Mouse (Mus musculus) liver, adult (tissue): ENCODE results near the gene Vtn.

ENCODE experiments used
- GATA4 ChIP-seq: IDR thresholded peaks from 2 replicates; pipeline ENCODE4 v1.6.1; 2014; ENCODE audit warnings: mild to moderate bottlenecking, low read length; ENCODE audit not compliant: insufficient replicate concordance

Vtn gene

DNA sequence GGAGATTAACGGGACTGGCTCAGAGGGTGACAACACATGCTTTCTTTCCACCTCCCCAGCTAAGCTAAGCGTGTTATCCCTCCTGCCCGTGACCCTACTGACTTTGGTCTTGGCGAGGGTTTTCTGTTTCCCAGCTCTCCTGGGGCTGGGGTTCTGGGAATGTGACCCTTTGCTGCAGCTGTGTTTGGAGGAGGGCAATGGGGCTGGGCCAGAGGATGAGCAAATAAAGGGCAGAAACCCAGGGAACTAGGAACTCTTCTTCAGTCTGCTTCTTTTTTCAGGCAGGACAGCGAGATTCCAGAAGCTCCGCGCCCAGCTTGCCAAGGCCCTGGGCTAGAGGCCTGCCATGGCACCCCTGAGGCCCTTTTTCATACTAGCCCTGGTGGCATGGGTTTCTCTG, at the start of gene Vtn:
Gene Vtn (plus strand): TSS at position 88 of the 400 bp plus-strand sequence.
- no peak for TF ChIP-seq GATA4

DNA sequence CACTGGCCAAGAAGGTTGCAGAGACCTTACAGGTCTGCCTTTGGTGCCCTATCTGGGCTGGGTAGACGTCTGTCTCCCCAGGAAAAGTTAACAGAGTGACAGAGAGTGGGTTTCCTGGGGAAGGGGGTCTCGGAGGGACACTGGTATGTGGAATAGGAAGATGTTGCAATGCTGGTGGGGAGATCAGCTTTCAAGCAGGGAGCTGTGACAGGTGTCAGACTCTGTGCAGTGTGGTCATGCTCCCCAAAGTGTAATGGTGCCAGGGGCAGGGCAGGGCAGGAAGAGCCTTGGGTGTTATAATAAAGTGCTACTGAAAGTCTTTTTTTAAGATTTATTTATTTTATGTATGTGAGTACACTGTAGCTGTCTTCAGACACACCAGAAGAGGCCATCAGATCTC, 48.6 kb upstream of the Vtn start:
- no peak for TF ChIP-seq GATA4

DNA sequence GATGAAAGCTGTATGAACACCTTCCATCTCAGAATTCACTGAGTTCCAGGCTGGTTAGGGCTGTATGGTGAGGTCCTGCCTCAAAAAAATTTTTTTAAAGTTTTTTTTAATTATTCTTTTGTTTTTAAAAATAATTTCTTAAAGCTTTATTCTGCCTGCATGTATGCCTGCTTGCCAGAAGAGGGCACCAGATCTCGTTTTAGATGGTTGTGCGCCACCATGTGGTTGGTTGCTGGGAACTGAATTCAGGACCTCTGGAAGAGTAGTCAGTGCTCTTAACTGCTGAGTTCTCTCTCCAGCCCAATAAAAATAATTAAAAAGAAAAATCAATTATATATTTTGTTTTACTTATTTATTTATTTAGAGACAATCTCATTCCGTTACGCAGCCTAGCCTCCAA, 45.2 kb upstream of the Vtn start:
- TF ChIP-seq GATA4 = no peak

DNA sequence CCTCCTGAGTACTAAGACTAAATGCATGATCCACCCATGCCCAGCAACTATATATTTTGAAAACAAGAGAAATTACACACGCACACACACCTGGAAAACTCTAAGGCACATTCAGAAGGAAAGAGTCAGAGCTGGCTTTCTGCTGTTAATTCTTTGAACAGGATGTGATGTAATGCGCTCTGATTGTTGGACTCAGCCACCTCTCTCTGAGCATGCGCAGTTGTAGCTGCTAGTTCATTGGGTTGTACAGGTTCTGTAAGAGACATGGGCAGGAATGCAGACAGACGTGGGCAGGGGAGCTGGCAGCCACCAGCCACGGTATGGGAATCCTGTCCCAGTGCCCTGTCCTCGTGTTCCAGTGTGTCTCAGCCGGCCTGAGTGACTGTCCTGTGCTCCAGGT, 44.6 kb upstream of the Vtn start:
- no peak for TF ChIP-seq GATA4

DNA sequence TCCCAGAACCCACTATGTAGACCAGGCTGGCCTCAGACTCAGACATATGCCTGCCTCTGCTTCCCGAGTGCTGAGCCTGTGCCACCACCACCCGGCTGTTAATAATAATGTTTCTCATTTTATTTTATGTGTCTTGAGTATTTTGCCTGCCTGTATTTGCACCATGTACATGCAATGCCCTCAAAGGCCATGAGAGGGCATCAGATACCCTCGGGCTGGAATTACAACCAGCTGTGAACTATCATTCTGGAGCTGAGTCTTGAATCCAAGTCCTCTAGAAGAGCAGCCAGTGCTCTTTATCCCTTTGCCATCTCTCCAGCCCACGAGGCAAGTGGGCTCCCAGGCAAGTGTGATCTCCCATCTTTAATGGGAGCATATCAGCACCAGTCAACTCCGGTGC, 43.6 kb upstream of the Vtn start:
- TF ChIP-seq GATA4 = no peak

DNA sequence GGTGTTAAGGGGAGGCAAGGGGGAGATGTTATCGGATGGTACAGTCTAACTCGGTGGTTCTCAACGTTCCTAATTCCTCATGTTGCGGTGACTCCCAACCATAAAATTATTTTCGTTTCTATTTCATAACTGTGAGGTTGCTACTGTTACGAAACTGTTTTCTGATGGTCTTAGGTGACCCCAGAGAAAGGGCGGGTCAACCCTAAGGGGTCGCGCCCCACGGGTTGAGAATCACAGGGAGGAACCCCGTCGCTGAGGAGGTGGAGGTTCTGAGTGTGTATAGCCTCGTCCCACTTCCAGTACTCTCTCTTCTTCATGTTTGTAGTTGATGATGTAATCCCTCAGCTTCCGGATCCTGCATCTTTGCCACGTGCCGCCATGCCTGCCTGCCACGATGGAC, 40.2 kb upstream of the Vtn start:
- no peak for TF ChIP-seq GATA4

DNA sequence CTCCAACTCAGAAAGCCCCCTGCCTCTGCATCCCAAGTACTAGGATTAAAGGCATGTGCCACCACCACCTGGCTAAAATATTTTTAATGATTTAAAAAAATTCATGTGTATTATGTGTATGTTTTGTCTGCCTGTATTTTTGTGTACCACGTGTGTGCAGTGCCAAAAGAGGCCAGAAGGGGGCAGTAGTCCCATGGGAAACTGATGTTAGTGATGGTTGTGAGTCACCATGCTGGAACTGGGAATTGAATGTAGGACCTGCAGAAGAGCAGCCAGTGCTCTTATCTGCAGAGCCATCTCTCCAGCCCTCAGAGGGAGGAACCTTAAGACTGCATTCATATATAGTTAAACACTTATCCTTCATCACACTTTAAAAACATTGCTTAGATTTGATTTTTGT, 37.0 kb upstream of the Vtn start:
- no peak for TF ChIP-seq GATA4

DNA sequence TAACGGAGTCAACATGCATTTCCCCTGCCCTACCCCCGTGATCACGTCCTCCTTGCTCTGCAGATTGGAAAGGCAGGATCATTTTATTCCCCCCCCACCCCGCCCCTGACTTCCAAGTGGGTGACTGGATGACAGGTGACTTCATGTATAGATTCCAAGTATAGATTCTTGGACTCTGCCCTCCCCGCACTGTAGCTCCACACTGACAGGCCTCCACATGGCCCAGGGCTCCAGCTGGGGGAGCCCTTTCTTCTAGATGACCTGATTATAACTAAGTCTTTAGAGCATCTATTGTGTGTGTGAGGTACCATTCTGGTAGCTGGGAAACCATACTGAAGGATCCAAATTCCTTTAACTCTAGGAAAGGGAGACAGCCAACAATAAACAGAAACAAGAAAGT, 36.2 kb upstream of the Vtn start:
- TF ChIP-seq GATA4 = no peak

DNA sequence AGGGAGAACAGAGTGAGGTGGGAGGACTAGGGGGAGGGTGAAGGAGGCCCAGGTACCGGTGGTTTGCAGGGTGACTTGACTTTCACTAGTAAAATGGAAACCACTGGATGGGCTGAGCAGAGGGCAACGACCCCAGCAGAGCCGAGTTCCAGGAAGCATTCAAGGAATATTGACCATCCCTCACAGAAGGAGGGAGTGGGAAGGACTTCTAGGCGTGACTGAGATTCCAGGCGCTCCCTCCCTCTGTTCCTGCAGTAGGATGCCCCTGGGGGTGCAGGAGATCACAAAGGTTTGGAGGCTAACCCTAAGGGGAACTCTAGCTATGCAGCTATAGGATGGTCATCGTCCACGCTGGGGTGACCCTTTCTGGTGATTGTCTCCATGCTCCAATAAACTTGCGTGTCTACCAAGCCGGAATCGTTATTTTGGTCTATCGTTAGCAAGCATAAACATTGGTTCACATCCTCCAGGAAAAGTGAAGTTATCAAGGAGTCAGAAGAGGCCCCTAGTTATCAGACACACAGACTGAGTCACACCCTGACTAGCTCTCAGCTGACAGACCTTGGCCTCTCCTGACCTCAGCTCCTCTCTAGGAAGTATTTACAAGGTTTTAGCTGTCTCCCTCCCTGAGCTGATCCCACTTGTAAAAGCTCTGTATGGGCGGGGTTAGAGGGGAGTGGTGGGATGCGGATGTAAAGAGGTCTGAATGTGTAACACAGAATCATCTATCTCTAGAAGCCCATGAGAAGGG, 35.4 kb upstream of the Vtn start:
- TF ChIP-seq GATA4 = no peak

DNA sequence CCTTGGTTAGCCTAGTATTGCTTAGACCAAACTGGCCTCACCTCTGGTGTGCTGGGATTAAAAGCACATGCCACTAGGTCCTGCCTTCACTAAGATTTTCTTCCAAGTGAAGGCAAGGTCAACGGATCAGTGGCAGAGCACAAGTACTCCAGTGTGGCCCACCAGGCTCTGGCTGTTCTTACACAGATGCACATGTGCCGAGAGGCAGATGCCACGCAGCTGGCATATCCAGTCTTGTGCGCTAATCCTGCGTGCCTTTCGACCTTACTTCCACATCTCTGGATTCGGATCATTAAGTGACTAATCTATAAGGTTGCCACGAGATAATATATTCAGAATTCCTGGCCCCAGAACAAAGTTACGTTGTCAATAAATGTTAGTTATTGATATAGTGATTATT, 33.8 kb upstream of the Vtn start:
- no peak for TF ChIP-seq GATA4

DNA sequence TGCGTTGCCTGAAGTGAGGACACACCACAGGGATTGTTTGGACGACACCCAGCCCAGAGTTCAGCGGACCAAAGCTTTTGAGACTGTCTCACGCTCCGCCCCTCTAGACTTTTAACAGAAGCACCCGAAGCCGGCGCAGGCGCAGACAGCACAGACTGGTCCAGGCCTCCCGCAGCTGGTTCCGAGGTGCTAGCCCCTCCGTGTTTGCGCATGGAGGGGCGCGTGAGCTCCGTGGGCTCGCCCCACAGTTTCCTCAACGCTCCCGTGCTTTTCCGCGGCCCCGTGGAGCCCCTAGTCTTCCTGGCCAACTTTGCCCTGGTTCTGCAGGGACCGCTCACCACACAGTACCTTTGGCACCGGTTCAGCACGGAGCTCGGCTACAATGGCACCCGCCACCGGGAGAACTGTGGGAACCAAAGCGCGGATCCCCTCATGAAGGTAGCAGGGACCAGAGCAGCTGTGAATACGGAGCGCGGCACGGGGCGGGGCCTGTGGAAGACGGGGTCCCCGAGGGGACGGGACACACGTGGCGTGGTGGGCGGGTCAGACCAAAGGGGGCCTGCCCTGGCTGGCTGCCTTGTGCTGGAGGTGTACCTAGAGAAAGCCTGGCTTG, 33.2 kb upstream of the Vtn start, which contains the start of gene Slc46a1:
Gene Slc46a1 (plus strand): TSS at position 130 of the 613 bp plus-strand sequence.
- TF ChIP-seq GATA4 = no peak

DNA sequence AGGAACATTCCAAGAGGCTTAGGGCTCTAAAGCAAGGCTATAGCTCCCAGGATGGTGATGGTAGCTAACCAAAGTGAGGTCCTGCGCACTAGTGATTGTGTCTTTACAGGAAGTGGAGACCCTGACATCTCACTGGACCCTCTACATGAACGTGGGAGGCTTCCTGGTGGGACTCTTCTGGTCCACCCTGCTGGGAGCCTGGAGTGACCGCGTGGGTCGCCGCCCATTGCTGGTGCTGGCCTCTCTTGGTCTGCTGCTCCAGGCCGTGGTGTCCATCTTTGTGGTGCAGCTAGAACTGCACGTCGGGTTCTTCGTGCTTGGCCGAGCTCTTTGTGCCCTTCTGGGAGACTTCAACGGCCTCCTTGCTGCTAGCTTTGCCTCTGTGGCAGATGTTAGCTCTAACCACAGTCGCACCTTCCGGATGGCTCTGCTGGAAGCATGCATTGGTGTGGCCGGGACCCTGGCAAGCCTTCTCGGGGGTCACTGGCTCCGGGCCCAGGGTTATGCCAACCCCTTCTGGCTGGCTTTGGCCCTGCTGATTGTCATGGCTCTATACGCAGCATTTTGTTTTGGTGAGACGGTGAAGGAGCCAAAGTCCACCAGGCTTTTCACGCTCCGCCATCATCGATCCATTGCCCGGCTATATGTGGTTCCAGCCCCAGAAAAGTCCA, 32.5 kb upstream of the Vtn start:
- TF ChIP-seq GATA4 = no peak

DNA sequence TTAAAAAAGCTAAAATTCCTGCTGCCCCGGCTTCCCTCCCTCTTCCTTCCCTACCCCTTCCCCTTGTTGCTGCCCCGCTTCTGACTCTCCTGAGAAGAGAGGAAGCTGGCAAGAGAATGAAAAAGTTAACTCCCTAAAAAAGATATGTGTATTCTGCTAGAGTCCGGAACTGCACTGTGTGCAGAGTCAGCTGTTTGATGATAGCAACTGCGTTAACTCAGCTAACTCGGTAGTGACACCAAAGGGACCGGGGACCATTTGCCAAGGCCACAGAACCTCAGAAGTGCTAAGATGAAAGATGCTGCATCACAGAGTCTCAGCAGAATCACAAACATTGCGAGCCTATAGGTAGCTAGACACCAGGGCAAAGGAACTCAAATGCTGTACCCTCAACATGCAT, 31.4 kb upstream of the Vtn start:
- no peak for TF ChIP-seq GATA4

DNA sequence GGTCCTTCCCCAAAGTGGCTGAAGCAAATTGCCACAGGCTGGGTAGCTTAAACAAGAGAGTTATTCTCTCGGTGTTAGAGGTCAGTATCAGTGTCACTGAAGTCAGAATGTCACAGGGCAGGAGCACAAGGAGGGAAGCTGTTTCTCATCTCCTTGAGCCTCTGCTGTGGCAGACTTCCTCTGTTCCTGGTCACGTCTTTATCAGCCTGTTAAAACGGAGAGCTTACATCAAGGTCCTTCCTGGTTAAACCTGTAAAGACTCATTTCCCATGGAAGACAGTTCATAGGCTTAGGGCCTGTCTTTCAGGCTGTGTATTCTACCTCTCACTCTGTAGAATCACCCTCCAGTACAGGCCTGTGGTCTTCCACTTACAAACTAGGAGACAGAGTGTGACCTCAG, 31.0 kb upstream of the Vtn start:
- no peak for TF ChIP-seq GATA4

DNA sequence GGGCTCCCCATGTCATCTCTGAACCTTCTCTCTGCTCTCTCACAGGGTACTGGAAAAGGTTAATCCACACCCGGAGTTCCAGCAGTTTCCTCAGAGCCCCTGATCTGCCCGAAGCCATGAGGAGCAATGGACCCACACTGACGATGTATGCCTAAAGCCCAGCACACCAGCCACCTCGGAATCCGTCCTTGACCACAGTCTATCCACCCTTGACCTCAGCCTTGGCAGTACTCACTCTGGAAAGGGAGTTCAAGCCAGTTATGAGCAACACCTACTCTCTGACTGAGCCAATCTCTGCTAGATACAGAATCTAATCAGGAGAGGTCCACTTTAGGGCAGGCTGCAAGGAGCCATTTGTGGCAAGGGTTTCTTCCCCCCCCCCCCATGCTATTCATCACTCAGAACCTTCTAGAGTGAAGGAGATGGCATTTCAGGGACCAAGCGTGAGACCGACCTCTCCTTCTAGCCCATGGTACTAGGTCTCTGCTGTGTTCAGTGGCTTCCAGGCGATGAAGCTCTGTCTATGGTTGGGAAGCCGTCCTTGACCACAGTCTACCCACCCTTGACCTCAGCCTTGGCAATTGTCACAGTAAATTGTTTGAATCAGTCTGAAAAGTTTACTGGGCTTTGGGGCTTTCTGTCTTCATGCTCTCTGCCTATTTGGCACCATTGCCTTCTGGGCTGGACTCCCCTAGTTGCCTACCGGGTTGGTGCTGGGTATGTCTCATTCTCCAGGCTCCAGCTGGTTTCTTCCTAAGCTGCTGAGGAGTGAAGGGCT, 27.4 kb upstream of the Vtn start:
- no peak for TF ChIP-seq GATA4

DNA sequence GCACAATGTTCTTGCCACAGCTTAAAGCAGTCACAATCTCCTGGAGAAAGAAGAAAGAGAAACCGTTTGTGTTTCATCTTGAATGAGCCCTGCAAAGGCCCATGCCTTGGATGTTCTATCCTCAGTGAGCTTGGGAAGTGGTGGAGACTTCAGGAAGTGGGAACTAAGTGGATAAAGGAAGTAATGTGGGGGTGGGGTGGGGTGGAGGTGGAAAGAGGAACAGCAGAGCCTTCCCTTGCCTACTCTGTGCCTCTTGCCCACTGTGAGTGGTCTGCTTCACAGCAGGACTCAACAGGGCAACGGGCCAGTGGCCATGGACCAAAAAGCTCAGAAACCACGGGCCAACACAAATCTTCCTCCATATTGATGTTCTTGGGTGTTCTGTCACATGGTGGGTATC, 23.6 kb upstream of the Vtn start:
- TF ChIP-seq GATA4 = no peak
